Mouse (Mus musculus) liver, adult 2 months (tissue): ENCODE measurements around the gene Gmfb.

Experiments used
- CTCF ChIP-seq: fragments of 200-500 bp; IDR thresholded peaks from 2 replicates; pipeline ENCODE4 v1.5.1; 2011; ENCODE audit warnings: low read depth, low read length, control low read depth
- POLR2A ChIP-seq: fragments of 200-500 bp; IDR thresholded peaks from 2 replicates; pipeline ENCODE4 v1.6.1; 2011; ENCODE audit warnings: low read length, control low read depth; ENCODE audit not compliant: insufficient read depth; ENCODE audit errors: extremely low read depth

DNA sequence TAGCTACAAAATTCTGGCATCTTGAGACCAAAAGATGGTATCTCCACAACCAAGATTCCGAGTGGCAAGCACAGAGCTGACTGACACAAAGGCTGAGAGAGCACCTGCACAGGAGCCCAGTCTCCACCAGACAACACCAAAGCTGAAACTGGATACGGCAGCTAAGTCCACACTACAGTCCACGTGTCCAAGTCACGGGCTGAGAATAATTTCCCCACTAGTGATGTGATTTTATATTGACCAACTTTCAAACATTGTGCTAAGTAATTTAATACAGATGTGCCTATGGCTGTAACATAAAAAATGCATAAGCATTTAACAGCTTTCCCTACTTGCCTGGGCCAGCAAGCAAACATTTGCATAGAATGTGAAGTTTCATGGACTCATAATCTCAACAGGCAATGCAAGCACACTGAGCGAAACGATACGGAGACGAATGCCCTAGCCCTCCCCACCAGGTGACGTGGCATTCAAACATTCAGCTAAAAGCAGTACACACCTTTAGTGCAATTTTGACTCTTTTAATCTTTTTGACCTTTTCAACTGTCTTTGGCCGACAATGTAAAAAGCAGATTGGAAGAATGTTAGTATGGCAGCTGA is 38.6 kb downstream of the Gmfb start:
- TF ChIP-seq CTCF = no peak
- no peak for TF ChIP-seq POLR2A
